Mouse (Mus musculus) intestine, embryonic 15.5 days (tissue): ENCODE measurements at regions not wholly inside any gene's neighbourhood (a gene's known extent, or its start where the extent isn't known, plus 50 kb on each side); places are given as distances from the start of the nearest gene placed in this dataset.
"Not testable (repeated sequence)": the region's sequence is repeated elsewhere in the genome, so short reads cannot be mapped to it uniquely, and the experiment has no call there.

Experiments
- ATAC-seq: fragments of 200-750 bp; cut with Nextera tagmentation; 2 replicates; pipeline ENCODE4 v1.8.0; 2017; ENCODE audit warnings: moderate TSS enrichment, moderate library complexity
- H3K27ac ChIP-seq: fragments of 300-500 bp; sonication (generic); 2 replicates; pipeline ENCODE4 v1.5.1; 2015; ENCODE audit warnings: mild to moderate bottlenecking, inconsistent platforms
- H3K27me3 ChIP-seq: fragments of 300-500 bp; sonication (generic); replicated peaks from 2 replicates; pipeline ENCODE4 v1.6.1; 2015; ENCODE audit warnings: inconsistent platforms
- H3K36me3 ChIP-seq: fragments of 300-500 bp; sonication (generic); 2 replicates; pipeline ENCODE4 v1.6.1; 2015; ENCODE audit warnings: inconsistent platforms
- H3K4me1 ChIP-seq: fragments of 300-500 bp; sonication (generic); replicated peaks from 2 replicates; pipeline ENCODE4 v1.6.1; 2015; ENCODE audit warnings: inconsistent platforms
- H3K4me2 ChIP-seq: fragments of 300-500 bp; sonication (generic); replicated peaks from 2 replicates; pipeline ENCODE4 v1.6.1; 2015; ENCODE audit warnings: mild to moderate bottlenecking, inconsistent platforms
- H3K4me3 ChIP-seq: fragments of 300-500 bp; sonication (generic); replicated peaks from 2 replicates; pipeline ENCODE4 v1.5.1; 2015; ENCODE audit warnings: inconsistent platforms
- H3K9ac ChIP-seq: fragments of 300-500 bp; sonication (generic); 2 replicates; pipeline ENCODE4 v1.6.1; 2015; ENCODE audit warnings: inconsistent platforms
- H3K9me3 ChIP-seq: fragments of 300-500 bp; sonication (generic); 2 replicates; pipeline ENCODE4 v1.6.1; 2016; ENCODE audit warnings: inconsistent platforms
- WGBS: fragments of 180-500 bp; shearing (Covaris S2); methylation state at CpG from one replicate; pipeline ENCODE4 v1.1.7; 2015; 5-methylcytosine and 5-hydroxymethylcytosine counted together

DNA sequence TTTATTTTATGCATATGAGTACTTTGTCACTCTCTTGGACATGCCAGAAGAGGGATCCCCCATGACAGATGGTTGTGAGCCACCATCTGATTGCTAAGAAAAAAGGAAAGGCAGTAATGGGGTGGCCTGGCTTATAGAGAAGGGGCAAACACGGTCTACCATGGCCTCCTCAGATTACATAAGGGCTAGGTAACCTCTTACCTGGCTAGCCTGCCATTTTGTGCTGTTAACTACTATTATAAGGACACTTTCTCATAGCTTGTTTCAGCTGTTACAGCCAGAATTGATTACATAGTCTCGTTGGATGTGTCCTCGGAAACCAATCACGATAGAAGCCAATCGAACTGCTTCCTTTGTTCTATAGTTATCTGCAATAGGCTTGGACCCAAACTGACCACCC, 60.9 kb upstream of the Gm14496 start:
- no peak; the same call in 1 of the 2 replicates for ATAC-seq
- 81% methylated on average over 5 of the region's 5 CpGs for WGBS

GRCm38 (mm10) chr2:181930538-181930937, 60.4 kb upstream of the Gm14496 start:
- H3K27me3 ChIP-seq, ATAC-seq, H3K4me3 ChIP-seq, H3K27ac ChIP-seq, H3K9ac ChIP-seq, H3K4me2 ChIP-seq, H3K36me3 ChIP-seq, H3K9me3 ChIP-seq, H3K4me1 ChIP-seq: not testable (repeated sequence)
- 91% methylated on average over 4 of the region's 4 CpGs for WGBS

More for the DNA sequence above, 60.9 kb upstream of the Gm14496 start:
- H3K9me3 ChIP-seq = no peaks in the 10 kb centered on the region
- no peaks in the 10 kb centered on the region for H3K36me3 ChIP-seq
- H3K9ac ChIP-seq = no peak overlapping the region
- no peaks in the 10 kb centered on the region for H3K27me3 ChIP-seq
- H3K4me2 ChIP-seq = no peak overlapping the region
- no peaks in the 10 kb centered on the region for H3K4me1 ChIP-seq
- H3K27ac ChIP-seq = no peak overlapping the region
- no peak overlapping the region for H3K4me3 ChIP-seq

- not testable (repeated sequence) for H3K4me3 ChIP-seq, H3K9ac ChIP-seq, H3K4me2 ChIP-seq, H3K27me3 ChIP-seq, H3K4me1 ChIP-seq, H3K9me3 ChIP-seq, H3K36me3 ChIP-seq, H3K27ac ChIP-seq
- ATAC-seq = peak; percentile 75
- WGBS = 73% methylated on average over 3 of the region's 3 CpGs
Observed at GRCm38 (mm10) chr2:181931077-181931815, 59.7 kb upstream of the Gm14496 start.

GRCm38 (mm10) chr2:181931918-181932605, 58.9 kb upstream of the Gm14496 start:
- 91% methylated on average over 2 of the region's 2 CpGs for WGBS
- Histone ChIP-seq H3K27ac (no peak overlapping the region), H3K9ac (no peak overlapping the region), H3K4me1 (no peaks in the 10 kb centered on the region), H3K4me3 (no peak overlapping the region), H3K36me3 (no peaks in the 10 kb centered on the region), H3K4me2 (no peak overlapping the region), H3K27me3 (no peaks in the 10 kb centered on the region), H3K9me3 (no peaks in the 10 kb centered on the region)
- no peak for ATAC-seq
